Mouse (Mus musculus): ENCODE measurements at regions not wholly inside any gene's neighbourhood (a gene's known extent, or its start where the extent isn't known, plus 50 kb on each side); places are given as distances from the start of the nearest gene placed in this dataset.
"Not testable (repeated sequence)": the region's sequence is repeated elsewhere in the genome, so short reads cannot be mapped to it uniquely, and the experiment has no call there.

GRCm38 (mm10) chr17:31732176-31732880 is 54.7 kb downstream of the Cryaa start:
- in situ Hi-C loops (cut with MboI; ENCODE audit: unreplicated experiment in 2 of 2), result no loop called here

- in situ Hi-C loops (cut with MboI; ENCODE audit: unreplicated experiment in 2 of 2), result no loop called here
Measured at GRCm38 (mm10) chr17:31734521-31734920, 56.9 kb downstream of the Cryaa start.

- in situ Hi-C loops (cut with MboI; ENCODE audit: unreplicated experiment in 2 of 2), result no loop called here
Measured at GRCm38 (mm10) chr17:31736716-31737115, 59.1 kb downstream of the Cryaa start.

GRCm38 (mm10) chr17:31738249-31738648 is 60.6 kb downstream of the Cryaa start:
- in situ Hi-C loops (cut with MboI; ENCODE audit: unreplicated experiment in 2 of 2), result no loop called here

- in situ Hi-C loops (cut with MboI; ENCODE audit: unreplicated experiment in 2 of 2), result no loop called here
Measured at GRCm38 (mm10) chr17:31739586-31739985, 62.0 kb downstream of the Cryaa start.

- in situ Hi-C loops (cut with MboI; ENCODE audit: unreplicated experiment in 2 of 2), result no loop called here
Measured at GRCm38 (mm10) chr17:31740059-31740458, 62.5 kb downstream of the Cryaa start.

- in situ Hi-C loops (cut with MboI; ENCODE audit: unreplicated experiment in 2 of 2), result no loop called here
Measured at GRCm38 (mm10) chr17:31743656-31744055, 66.0 kb downstream of the Cryaa start.

GRCm38 (mm10) chr17:31746198-31747111 is 68.8 kb downstream of the Cryaa start:
- in situ Hi-C loops (cut with MboI; ENCODE audit: unreplicated experiment in 2 of 2), result loop anchor here (5.0 kb wide), 3 partner anchors 41 to 111 kb away; partner anchors contain the start of gene Sik1 (in 1 of the 2)

GRCm38 (mm10) chr17:31747563-31747962 is 70.0 kb downstream of the Cryaa start:
- in situ Hi-C loops (cut with MboI; ENCODE audit: unreplicated experiment in 2 of 2), result loop anchor here (5.0 kb wide), 3 partner anchors 40 to 110 kb away; partner anchors contain the start of gene Sik1 (in 1 of the 2)

GRCm38 (mm10) chr17:31748158-31748557 is 70.6 kb downstream of the Cryaa start:
- in situ Hi-C loops (cut with MboI; ENCODE audit: unreplicated experiment in 2 of 2), result loop anchor here (5.0 kb wide), 3 partner anchors 39 to 109 kb away; partner anchors contain the start of gene Sik1 (in 1 of the 2)

GRCm38 (mm10) chr17:31748971-31749370 is 71.4 kb downstream of the Cryaa start:
- in situ Hi-C loops (cut with MboI; ENCODE audit: unreplicated experiment in 2 of 2), result loop anchor here (5.0 kb wide), 3 partner anchors 38 to 108 kb away; partner anchors contain the start of gene Sik1 (in 1 of the 2)

- in situ Hi-C loops (cut with MboI; ENCODE audit: unreplicated experiment in 2 of 2), result loop anchor here in 1 of 2 experiments (5.0 kb wide), 1 partner anchor 86 kb away; no protein-coding TSS in a partner anchor
Measured at GRCm38 (mm10) chr17:31751262-31751661, 73.7 kb downstream of the Cryaa start.

GRCm38 (mm10) chr17:31753113-31753858 is 75.7 kb downstream of the Cryaa start:
- in situ Hi-C loops (cut with MboI; ENCODE audit: unreplicated experiment in 2 of 2), result loop anchor here in 1 of 2 experiments (5.0 kb wide), 1 partner anchor 84 kb away; no protein-coding TSS in a partner anchor

GRCm38 (mm10) chr17:31753859-31754229 is 76.2 kb downstream of the Cryaa start:
- in situ Hi-C loops (cut with MboI; ENCODE audit: unreplicated experiment in 2 of 2), result loop anchor here in 1 of 2 experiments (5.0 kb wide), 1 partner anchor 83 kb away; no protein-coding TSS in a partner anchor

GRCm38 (mm10) chr17:31760465-31760864 is 82.9 kb downstream of the Cryaa start:
- in situ Hi-C loops (cut with MboI; ENCODE audit: unreplicated experiment in 2 of 2), result no loop called here

- in situ Hi-C loops (cut with MboI; ENCODE audit: unreplicated experiment in 2 of 2), result no loop called here
Measured at GRCm38 (mm10) chr17:31763078-31763477, 85.5 kb downstream of the Cryaa start.

GRCm38 (mm10) chr17:31766779-31767697 is 88.6 kb downstream of the Sik1 start:
- in situ Hi-C loops (cut with MboI; ENCODE audit: unreplicated experiment in 2 of 2), result no loop called here

- in situ Hi-C loops (cut with MboI; ENCODE audit: unreplicated experiment in 2 of 2), result no loop called here
Measured at GRCm38 (mm10) chr17:31772201-31772820, 83.3 kb downstream of the Sik1 start.

- in situ Hi-C loops (cut with MboI; ENCODE audit: unreplicated experiment in 2 of 2), result not testable (repeated sequence)
Measured at GRCm38 (mm10) chr17:31773882-31774281, 81.7 kb downstream of the Sik1 start.
